Mouse (Mus musculus): ENCODE data around the gene Cytip.

Gene Cytip

GRCm38 (mm10) chr2:58195346-58195745 lies at the start of gene Cytip:
Cytip (minus strand) TSS chr2:58195532.
- DNase-seq (ENCODE audit: extremely low spot score, low read depth, low spot score), result no peak

- no peak for DNase-seq (ENCODE audit: extremely low spot score, low read depth, low spot score)
Measured at GRCm38 (mm10) chr2:58240639-58241038, 45.3 kb upstream of the Cytip start.

- no peak for DNase-seq (ENCODE audit: extremely low spot score, low read depth, low spot score)
Measured at GRCm38 (mm10) chr2:58237487-58237886, 42.2 kb upstream of the Cytip start.

- peak; percentile 6 for DNase-seq (ENCODE audit: extremely low spot score, low read depth, low spot score)
Measured at GRCm38 (mm10) chr2:58199442-58199841, 4.1 kb upstream of the Cytip start.

- DNase-seq (ENCODE audit: extremely low spot score, low read depth, low spot score), result no peak
Measured at GRCm38 (mm10) chr2:58196880-58197279, 1.5 kb upstream of the Cytip start.

GRCm38 (mm10) chr2:58194422-58195115 lies 763 bp downstream of the Cytip start:
- no peak for DNase-seq (ENCODE audit: extremely low spot score, low read depth, low spot score)

- no peak for DNase-seq (ENCODE audit: extremely low spot score, low read depth, low spot score)
Measured at GRCm38 (mm10) chr2:58192160-58192559, 3.2 kb downstream of the Cytip start.

- DNase-seq (ENCODE audit: extremely low spot score, low read depth, low spot score), result no peak
Measured at GRCm38 (mm10) chr2:58189501-58189900, 5.8 kb downstream of the Cytip start.

GRCm38 (mm10) chr2:58188903-58189302 lies 6.4 kb downstream of the Cytip start:
- no peak for DNase-seq (ENCODE audit: extremely low spot score, low read depth, low spot score)

- DNase-seq (ENCODE audit: extremely low spot score, low read depth, low spot score), result no peak
Measured at GRCm38 (mm10) chr2:58187310-58188051, 7.9 kb downstream of the Cytip start.

- no peak for DNase-seq (ENCODE audit: extremely low spot score, low read depth, low spot score)
Measured at GRCm38 (mm10) chr2:58184197-58184596, 11.1 kb downstream of the Cytip start.

- no peak for DNase-seq (ENCODE audit: extremely low spot score, low read depth, low spot score)
Measured at GRCm38 (mm10) chr2:58183658-58184057, 11.7 kb downstream of the Cytip start.

GRCm38 (mm10) chr2:58180776-58181175 lies 14.6 kb downstream of the Cytip start:
- DNase-seq (ENCODE audit: extremely low spot score, low read depth, low spot score), result no peak

GRCm38 (mm10) chr2:58179056-58179455 lies 16.3 kb downstream of the Cytip start:
- no peak for DNase-seq (ENCODE audit: extremely low spot score, low read depth, low spot score)

GRCm38 (mm10) chr2:58175392-58176291 lies 19.7 kb downstream of the Cytip start:
- DNase-seq (ENCODE audit: extremely low spot score, low read depth, low spot score), result no peak

- DNase-seq (ENCODE audit: extremely low spot score, low read depth, low spot score), result no peak
Measured at GRCm38 (mm10) chr2:58174476-58175286, 20.7 kb downstream of the Cytip start.

- no peak for DNase-seq (ENCODE audit: extremely low spot score, low read depth, low spot score)
Measured at GRCm38 (mm10) chr2:58172963-58173362, 22.4 kb downstream of the Cytip start.

- DNase-seq (ENCODE audit: extremely low spot score, low read depth, low spot score), result no peak
Measured at GRCm38 (mm10) chr2:58169173-58169572, 26.2 kb downstream of the Cytip start.

GRCm38 (mm10) chr2:58167654-58168053 lies 27.7 kb downstream of the Cytip start:
- no peak for DNase-seq (ENCODE audit: extremely low spot score, low read depth, low spot score)

- DNase-seq (ENCODE audit: extremely low spot score, low read depth, low spot score), result no peak
Measured at GRCm38 (mm10) chr2:58166764-58167163, 28.6 kb downstream of the Cytip start.

Measured in hindlimb bud, embryonic 11.5 days (tissue).